Mouse (Mus musculus) erythroblast, embryonic 14.5 days (primary cell): ENCODE measurements around the gene Foxred1.

Experiments used
- GATA1 ChIP-seq: IDR thresholded peaks from 2 replicates; pipeline ENCODE4 v1.6.1; 2012; ENCODE audit warnings: low read length, inconsistent platforms, mixed read lengths
- TAL1 ChIP-seq: IDR thresholded peaks from 3 replicates; pipeline ENCODE4 v1.6.1; 2012; ENCODE audit warnings: low read length, inconsistent platforms, mixed read lengths

GRCm38 (mm10) chr9:35186430-35186829 is 24.4 kb downstream of the Foxred1 start:
- TF ChIP-seq TAL1 (no peak), GATA1 (no peak)
